In genomic region chr3:42382151-42382550, GRCm38 (mm10) we compare ENCODE assay signal across 17 mouse cellular contexts.
DNase-seq lines count a peak whose midpoint lies in the region; ATAC-seq and TF ChIP-seq lines count a peak whose summit lies in the region.
"Had no signal": no experiment of that assay in that cellular context is flagged by ENCODE, and none has a peak within 500 bp of the region (broad histone marks: within the 10 kb centered on the region; RNA-seq: fewer than 3 reads in every experiment).

No protein-coding gene starts in this region.

- H3K27ac ChIP-seq in gastrocnemius, adult 2 months = no peak overlapping the region
- H3K27ac ChIP-seq in forebrain, embryonic 11.5 days (ENCODE audit: low read depth, low read length) = no peak overlapping the region
- H3K27ac ChIP-seq: hindbrain, embryonic 13.5 days; limb, embryonic 13.5 days; neural tube, embryonic 15.5 days had no signal

- H3K27me3 ChIP-seq in forebrain, embryonic 11.5 days (ENCODE audit: control insufficient read depth, insufficient read depth, low read length) = no peaks in the 10 kb centered on the region
- H3K27me3 ChIP-seq: hindbrain, embryonic 13.5 days; limb, embryonic 13.5 days; neural tube, embryonic 15.5 days had no signal

- ATAC-seq in forebrain, embryonic 11.5 days (replicated peaks; ENCODE audit: low FRiP score) = no peak
- ATAC-seq: CD4-positive, CD25-positive, alpha-beta regulatory T cell, adult 4 months; intestine, embryonic 16.5 days; liver, postnatal 0 days had no signal

- peak; percentile 27 for DNase-seq in cerebellum, adult 8-10 months
- DNase-seq in cerebellum, postnatal 14 days = peak; percentile 65
- peak; percentile 18 to 54 for DNase-seq in left cerebral cortex, adult 18-20 months (ENCODE audit: low spot score in 2 of 2)
- peak; percentile 28 for DNase-seq in right cerebral cortex, postnatal 25 days
- no peak for DNase-seq in gastrocnemius, adult 2 months
- no peak for DNase-seq in forebrain, embryonic 11.5 days (ENCODE audit: low spot score)
- no peak for DNase-seq in kidney, adult 11 months
- DNase-seq: adrenal gland, postnatal 10 days; kidney, postnatal 14 days; liver, postnatal 0 days; retina, postnatal 1 day; thymus, adult 2 months had no signal

- H3K4me3 ChIP-seq in gastrocnemius, adult 2 months = no peak overlapping the region
- no peak overlapping the region for H3K4me3 ChIP-seq in forebrain, embryonic 11.5 days (ENCODE audit: low read depth, low read length)
- H3K4me3 ChIP-seq: hindbrain, embryonic 13.5 days; limb, embryonic 13.5 days; neural tube, embryonic 15.5 days had no signal

- no peaks in the 10 kb centered on the region for H3K4me1 ChIP-seq in forebrain, embryonic 11.5 days (replicated peaks; ENCODE audit: control insufficient read depth, insufficient read depth, low read length)
- H3K4me1 ChIP-seq: hindbrain, embryonic 13.5 days; limb, embryonic 13.5 days; neural tube, embryonic 15.5 days had no signal

- no peak for TF ChIP-seq CTCF in gastrocnemius, adult 2 months (IDR thresholded peaks at IDR 0.05)

- no peak overlapping the region for H3K9ac ChIP-seq in forebrain, embryonic 11.5 days (ENCODE audit: low read length)
- H3K9ac ChIP-seq: hindbrain, embryonic 13.5 days; limb, embryonic 13.5 days; liver, postnatal 0 days; neural tube, embryonic 15.5 days had no signal

- no peaks in the 10 kb centered on the region for H3K9me3 ChIP-seq in forebrain, embryonic 11.5 days (ENCODE audit: control insufficient read depth, low read length)
- H3K9me3 ChIP-seq: hindbrain, embryonic 13.5 days; limb, embryonic 13.5 days; neural tube, embryonic 15.5 days had no signal

- H3K36me3 ChIP-seq in forebrain, embryonic 11.5 days (ENCODE audit: control insufficient read depth, insufficient read depth, low read length) = no peaks in the 10 kb centered on the region
- H3K36me3 ChIP-seq: hindbrain, embryonic 13.5 days; limb, embryonic 13.5 days; neural tube, embryonic 15.5 days had no signal

- no peak overlapping the region for H3K4me2 ChIP-seq in forebrain, embryonic 11.5 days (ENCODE audit: low read depth, low read length, severe bottlenecking)
- H3K4me2 ChIP-seq: hindbrain, embryonic 13.5 days; limb, embryonic 13.5 days; neural tube, embryonic 15.5 days had no signal

- 81% methylated on average over 5 of the region's 5 CpGs for WGBS in forebrain, embryonic 11.5 days

- intact Hi-C loops in gastrocnemius, adult 2 months (cut with DNase I) = no loop called here

Comparison
In these comparisons a context has a peak if more than half of its experiments do, and no peak if none do; other contexts are left out.
1. DNase-seq: peak in cerebellum, adult 8-10 months (single experiment), cerebellum, postnatal 14 days (2 of 2), left cerebral cortex, adult 18-20 months (2 of 2) and right cerebral cortex, postnatal 25 days (single experiment); none in gastrocnemius, adult 2 months (single experiment), forebrain, embryonic 11.5 days (single experiment) and kidney, adult 11 months (single experiment).